Mouse (Mus musculus): ENCODE measurements around the gene Pcsk6. TPM values are rescaled to one million over a fixed set of nuclear protein-coding genes. Genes with fewer than 3 reads are reported as not detected.

Pcsk6 gene
- polyA plus RNA-seq, 1 experiment: 1.6 TPM

DNA sequence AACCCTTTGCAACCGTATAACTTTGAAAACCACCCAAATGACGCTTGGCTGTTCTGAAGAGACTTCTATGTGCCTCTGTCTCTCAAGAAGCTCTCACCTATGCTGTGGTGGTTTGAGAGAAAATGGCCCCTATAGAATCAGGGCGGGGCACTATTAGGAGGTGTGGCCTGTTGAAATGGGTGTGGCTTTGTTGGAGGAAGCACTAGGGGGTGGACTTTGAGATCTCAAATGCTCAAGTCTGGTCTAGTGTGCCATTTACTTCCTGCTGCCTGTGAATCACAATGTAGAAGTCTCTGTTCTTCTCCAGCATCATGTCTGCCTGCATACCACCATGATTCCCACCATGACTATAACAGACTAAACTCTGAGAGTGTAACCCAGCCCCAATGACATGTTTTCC lies 21.8 kb upstream of the Pcsk6 start:
- 93% methylated on average over 3 of the region's 3 CpGs for WGBS
- Histone ChIP-seq H3K27me3 (ENCODE audit: control insufficient read depth, insufficient read depth, low read length) (no peaks in the 10 kb centered on the region), H3K4me1 (ENCODE audit: control insufficient read depth, insufficient read depth, insufficient read length) (no peaks in the 10 kb centered on the region), H3K4me3 (ENCODE audit: extremely low read depth, insufficient read depth, insufficient read length) (no peak overlapping the region), H3K36me3 (ENCODE audit: control insufficient read depth, insufficient read depth, low read length) (no peaks in the 10 kb centered on the region), H3K27ac (ENCODE audit: insufficient read depth, low read length) (no peak overlapping the region)
- TF ChIP-seq POLR2A (IDR thresholded peaks at IDR 0.05; ENCODE audit: low read depth, low read length): no peak
- no peak for TF ChIP-seq CTCF (IDR thresholded peaks at IDR 0.05; ENCODE audit: extremely low read depth, insufficient read depth, insufficient read length, insufficient replicate concordance)
- no peak for DNase-seq (ENCODE audit: low read depth in 1 of 2, low spot score in 2 of 2)

GRCm38 (mm10) chr7:65843210-65843609 lies 18.3 kb upstream of the Pcsk6 start:
- 46% methylated on average over 2 of the region's 2 CpGs for WGBS

GRCm38 (mm10) chr7:65860981-65861380 lies 553 bp upstream of the Pcsk6 start:
- TF ChIP-seq CTCF (IDR thresholded peaks at IDR 0.05; ENCODE audit: extremely low read depth, insufficient read depth, insufficient read length, insufficient replicate concordance): no peak
- no peak for TF ChIP-seq POLR2A (IDR thresholded peaks at IDR 0.05; ENCODE audit: low read depth, low read length)
- DNase-seq (ENCODE audit: low read depth in 1 of 2, low spot score in 2 of 2): no peak
- H3K27ac ChIP-seq (ENCODE audit: insufficient read depth, low read length): no peak overlapping the region
- H3K36me3 ChIP-seq (ENCODE audit: control insufficient read depth, insufficient read depth, low read length): no peaks in the 10 kb centered on the region
- 67% methylated on average over 7 of the region's 7 CpGs for WGBS
- H3K4me1 ChIP-seq (ENCODE audit: control insufficient read depth, insufficient read depth, insufficient read length): no peaks in the 10 kb centered on the region
- 0 out of 2 replicates have a peak, but pooled peaks cover 8% of the 10 kb centered on the region for H3K27me3 ChIP-seq (ENCODE audit: control insufficient read depth, insufficient read depth, low read length)
- no peak overlapping the region for H3K4me3 ChIP-seq (ENCODE audit: extremely low read depth, insufficient read depth, insufficient read length)

More at GRCm38 (mm10) chr7:65843210-65843609, 18.3 kb upstream of the Pcsk6 start:
- H3K27ac ChIP-seq (ENCODE audit: insufficient read depth, low read length): no peak overlapping the region
- no peak overlapping the region for H3K4me3 ChIP-seq (ENCODE audit: extremely low read depth, insufficient read depth, insufficient read length)
- TF ChIP-seq POLR2A (IDR thresholded peaks at IDR 0.05; ENCODE audit: low read depth, low read length) (no peak), CTCF (IDR thresholded peaks at IDR 0.05; ENCODE audit: extremely low read depth, insufficient read depth, insufficient read length, insufficient replicate concordance) (no peak)
- no peaks in the 10 kb centered on the region for H3K27me3 ChIP-seq (ENCODE audit: control insufficient read depth, insufficient read depth, low read length)
- no peak for DNase-seq (ENCODE audit: low read depth in 1 of 2, low spot score in 2 of 2)
- no peaks in the 10 kb centered on the region for H3K36me3 ChIP-seq (ENCODE audit: control insufficient read depth, insufficient read depth, low read length)
- no peaks in the 10 kb centered on the region for H3K4me1 ChIP-seq (ENCODE audit: control insufficient read depth, insufficient read depth, insufficient read length)

- WGBS: 8% methylated on average over 61 of the region's 61 CpGs
- no peaks in the 10 kb centered on the region for H3K36me3 ChIP-seq (ENCODE audit: control insufficient read depth, insufficient read depth, low read length)
- no peak for DNase-seq (ENCODE audit: low read depth in 1 of 2, low spot score in 2 of 2)
- no peak for TF ChIP-seq CTCF (IDR thresholded peaks at IDR 0.05; ENCODE audit: extremely low read depth, insufficient read depth, insufficient read length, insufficient replicate concordance)
- no peak for TF ChIP-seq POLR2A (IDR thresholded peaks at IDR 0.05; ENCODE audit: low read depth, low read length)
- 0 out of 2 replicates have a peak, but pooled peaks cover 8% of the 10 kb centered on the region for H3K27me3 ChIP-seq (ENCODE audit: control insufficient read depth, insufficient read depth, low read length)
- no peak overlapping the region for H3K27ac ChIP-seq (ENCODE audit: insufficient read depth, low read length)
- no peak overlapping the region for H3K4me3 ChIP-seq (ENCODE audit: extremely low read depth, insufficient read depth, insufficient read length)
- H3K4me1 ChIP-seq (ENCODE audit: control insufficient read depth, insufficient read depth, insufficient read length): no peaks in the 10 kb centered on the region
Measured at GRCm38 (mm10) chr7:65862473-65863176, 1.1 kb downstream of the Pcsk6 start.

GRCm38 (mm10) chr7:65869173-65869572 lies 7.6 kb downstream of the Pcsk6 start:
- H3K4me1 ChIP-seq (ENCODE audit: control insufficient read depth, insufficient read depth, insufficient read length): no peaks in the 10 kb centered on the region
- H3K27ac ChIP-seq (ENCODE audit: insufficient read depth, low read length): no peak overlapping the region
- H3K36me3 ChIP-seq (ENCODE audit: control insufficient read depth, insufficient read depth, low read length): no peaks in the 10 kb centered on the region
- no peak overlapping the region for H3K4me3 ChIP-seq (ENCODE audit: extremely low read depth, insufficient read depth, insufficient read length)
- no peak for DNase-seq (ENCODE audit: low read depth in 1 of 2, low spot score in 2 of 2)
- no peak for TF ChIP-seq CTCF (IDR thresholded peaks at IDR 0.05; ENCODE audit: extremely low read depth, insufficient read depth, insufficient read length, insufficient replicate concordance)
- TF ChIP-seq POLR2A (IDR thresholded peaks at IDR 0.05; ENCODE audit: low read depth, low read length): no peak
- H3K27me3 ChIP-seq (ENCODE audit: control insufficient read depth, insufficient read depth, low read length): no peaks in the 10 kb centered on the region
- WGBS: 96% methylated on average over 16 of the region's 16 CpGs

DNA sequence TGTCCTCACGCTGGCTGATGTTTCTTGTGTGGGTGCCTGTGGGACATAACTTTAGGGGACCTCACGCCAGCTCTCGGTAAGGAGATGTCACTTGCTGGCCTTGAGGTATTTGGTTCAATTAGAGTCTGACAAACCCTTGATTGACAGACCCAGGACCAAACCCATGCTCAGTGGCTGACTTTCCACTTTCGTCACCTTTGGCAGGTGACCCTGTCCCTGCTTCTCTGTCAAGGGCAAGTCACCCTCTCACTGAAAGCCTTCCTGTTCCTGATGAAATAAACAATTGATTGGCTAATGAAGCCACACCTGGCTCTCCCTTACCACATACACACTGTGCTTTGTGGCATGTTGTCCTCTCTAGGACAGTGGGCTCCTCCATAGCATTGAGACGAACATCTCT lies 8.3 kb downstream of the Pcsk6 start:
- TF ChIP-seq CTCF (IDR thresholded peaks at IDR 0.05; ENCODE audit: extremely low read depth, insufficient read depth, insufficient read length, insufficient replicate concordance) (no peak), POLR2A (IDR thresholded peaks at IDR 0.05; ENCODE audit: low read depth, low read length) (no peak)
- 88% methylated on average over 5 of the region's 5 CpGs for WGBS
- no peak for DNase-seq (ENCODE audit: low read depth in 1 of 2, low spot score in 2 of 2)
- no peaks in the 10 kb centered on the region for H3K4me1 ChIP-seq (ENCODE audit: control insufficient read depth, insufficient read depth, insufficient read length)
- H3K27ac ChIP-seq (ENCODE audit: insufficient read depth, low read length): no peak overlapping the region
- H3K4me3 ChIP-seq (ENCODE audit: extremely low read depth, insufficient read depth, insufficient read length): no peak overlapping the region
- H3K27me3 ChIP-seq (ENCODE audit: control insufficient read depth, insufficient read depth, low read length): no peaks in the 10 kb centered on the region
- no peaks in the 10 kb centered on the region for H3K36me3 ChIP-seq (ENCODE audit: control insufficient read depth, insufficient read depth, low read length)

DNA sequence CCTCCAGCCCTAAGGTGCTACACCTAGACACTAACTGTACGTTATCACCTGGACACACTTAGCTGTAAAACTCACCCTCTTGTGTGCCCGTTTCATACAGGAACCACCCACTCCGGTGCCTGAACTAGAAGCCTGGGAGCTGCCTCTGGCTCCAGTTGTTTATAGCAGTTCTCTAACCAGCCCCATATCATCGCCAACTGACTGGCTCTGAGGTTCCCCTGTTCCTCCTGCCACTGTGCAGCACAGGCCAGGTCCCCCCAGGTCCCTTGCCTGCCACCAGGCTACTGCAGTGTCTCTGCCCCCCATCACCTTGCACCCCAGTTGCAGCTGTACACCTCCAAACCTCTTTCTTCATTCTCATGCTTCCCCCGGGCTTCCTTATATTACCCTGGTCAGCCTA lies 8.7 kb downstream of the Pcsk6 start:
- H3K27ac ChIP-seq (ENCODE audit: insufficient read depth, low read length): no peak overlapping the region
- no peaks in the 10 kb centered on the region for H3K36me3 ChIP-seq (ENCODE audit: control insufficient read depth, insufficient read depth, low read length)
- no peaks in the 10 kb centered on the region for H3K27me3 ChIP-seq (ENCODE audit: control insufficient read depth, insufficient read depth, low read length)
- 80% methylated on average over 5 of the region's 5 CpGs for WGBS
- H3K4me3 ChIP-seq (ENCODE audit: extremely low read depth, insufficient read depth, insufficient read length): no peak overlapping the region
- no peaks in the 10 kb centered on the region for H3K4me1 ChIP-seq (ENCODE audit: control insufficient read depth, insufficient read depth, insufficient read length)
- no peak for TF ChIP-seq POLR2A (IDR thresholded peaks at IDR 0.05; ENCODE audit: low read depth, low read length)
- TF ChIP-seq CTCF (IDR thresholded peaks at IDR 0.05; ENCODE audit: extremely low read depth, insufficient read depth, insufficient read length, insufficient replicate concordance): no peak
- DNase-seq (ENCODE audit: low read depth in 1 of 2, low spot score in 2 of 2): no peak
